Mouse (Mus musculus) neutrophil, adult 5-6 weeks (primary cell): ENCODE results near the gene Helz. TPM values are rescaled to one million over a fixed set of nuclear protein-coding genes. Genes with fewer than 3 reads are reported as not detected.

ENCODE experiments used
- total RNA-seq: library from RNA; stranded (forward); fragments of 200-1000 nt; gene quantifications from 2 replicates; pipeline ENCODE4 v1.2.3, GENCODE M21; 2017

Helz gene
- total RNA-seq, 1 experiment from 2014 or later = 47.3 TPM

Other genes starting within 250 kb of the Helz start
- 20.0 and 24.4 TPM in 2 replicates for gene Pitpnc1, start 77.2 kb upstream of the Helz start, total RNA-seq
- 52.8 and 67.9 TPM in 2 replicates for gene Psmd12, start 68.4 kb upstream of the Helz start, total RNA-seq
- not detected in 2 replicates for gene Cacng1, start 168.6 kb downstream of the Helz start, total RNA-seq
- not detected in 2 replicates for gene Cacng4, start 246.6 kb downstream of the Helz start, total RNA-seq